10 mouse cellular contexts compared by ENCODE assay signal in genomic region chr12:112667619-112668297, GRCm38 (mm10). TPM values are rescaled to one million over a fixed set of nuclear protein-coding genes. Genes with fewer than 3 reads are reported as not detected.
DNase-seq lines count a peak whose midpoint lies in the region; ATAC-seq and TF ChIP-seq lines count a peak whose summit lies in the region.
"Had no signal": no experiment of that assay in that cellular context is flagged by ENCODE, and none has a peak within 500 bp of the region (broad histone marks: within the 10 kb centered on the region; RNA-seq: fewer than 3 reads in every experiment).

No protein-coding gene starts in this region.

- no peaks in the 10 kb centered on the region for H3K27me3 ChIP-seq in heart, embryonic 16.5 days (ENCODE audit: control insufficient read depth, insufficient read depth, low read length)
- H3K27me3 ChIP-seq in thymus, adult 2 months (ENCODE audit: control insufficient read depth, insufficient read depth, low read length) = no peaks in the 10 kb centered on the region
- H3K27me3 ChIP-seq: CH12.LX had no signal

- peaks cover 100% of the 10 kb centered on the region for H3K79me2 ChIP-seq in macrophage (ENCODE audit: inconsistent target)

- DNase-seq in gastrocnemius, adult 18-20 months (ENCODE audit: low spot score) = peak; percentile 58
- DNase-seq in gastrocnemius, postnatal 14 days = no peak
- DNase-seq in adrenal gland, postnatal 25 days = peak; percentile 56
- DNase-seq in frontal cortex, postnatal 25 days (ENCODE audit: low spot score in 2 of 2) = no peak
- no peak for DNase-seq in urinary bladder, adult 18-20 months (ENCODE audit: low spot score in 2 of 2)
- DNase-seq in thymus, adult 2 months = no peak

- H3K27ac ChIP-seq in heart, embryonic 16.5 days (ENCODE audit: low read length) = peak overlapping the region; percentile 52
- peak overlapping the region; percentile 60 for H3K27ac ChIP-seq in macrophage
- no peak overlapping the region for H3K27ac ChIP-seq in thymus, adult 2 months (ENCODE audit: control insufficient read depth, insufficient read depth, low read length)
- H3K27ac ChIP-seq: liver, embryonic 14.5 days had no signal

- no peak for TF ChIP-seq CTCF in thymus, adult 2 months (IDR thresholded peaks at IDR 0.05; ENCODE audit: borderline replicate concordance, control insufficient read depth, extremely low read depth, insufficient read depth, low read length, poor library complexity)

- H3K36me3 ChIP-seq in heart, embryonic 16.5 days (ENCODE audit: control insufficient read depth, insufficient read depth) = peaks cover 26% of the 10 kb centered on the region
- H3K36me3 ChIP-seq in macrophage (ENCODE audit: inconsistent target) = peaks cover 16% of the 10 kb centered on the region; the same call in 1 of the 2 replicates
- H3K36me3 ChIP-seq in thymus, adult 2 months (ENCODE audit: control insufficient read depth, insufficient read depth, low read length) = peaks cover 40% of the 10 kb centered on the region

- H3K9me3 ChIP-seq in heart, embryonic 16.5 days (replicated peaks; ENCODE audit: control insufficient read depth, low read length) = no peaks in the 10 kb centered on the region

- WGBS in heart, embryonic 16.5 days = 54% methylated on average over 10 of the region's 10 CpGs
- 28% methylated on average over 10 of the region's 10 CpGs for WGBS in macrophage (ENCODE audit: missing documents)
- WGBS in thymus, adult 2 months = 88% methylated on average over 10 of the region's 10 CpGs

- H3K9ac ChIP-seq in heart, embryonic 16.5 days (ENCODE audit: low read length) = peak overlapping the region; percentile 32; the same call in 1 of the 2 replicates
- H3K9ac ChIP-seq: liver, embryonic 14.5 days had no signal

- intact Hi-C loops in gastrocnemius, postnatal 14 days (cut with DNase I; ENCODE audit: low total_unique reads) = no loop called here

- no peak overlapping the region for H3K4me2 ChIP-seq in heart, embryonic 16.5 days (ENCODE audit: low read depth, low read length)

- ATAC-seq in heart, embryonic 16.5 days (replicated peaks; ENCODE audit: extremely low read depth, insufficient read depth, low FRiP score) = no peak

- no peak for TF ChIP-seq POLR2A in thymus, adult 2 months (IDR thresholded peaks at IDR 0.05; ENCODE audit: control insufficient read depth, extremely low read depth, insufficient read depth, low read length, poor library complexity)

- no peak overlapping the region for H3K4me3 ChIP-seq in heart, embryonic 16.5 days (ENCODE audit: low read length)
- no peak overlapping the region; the same call in 1 of the 2 replicates for H3K4me3 ChIP-seq in macrophage (ENCODE audit: inconsistent target)
- no peak overlapping the region for H3K4me3 ChIP-seq in thymus, adult 2 months (ENCODE audit: control insufficient read depth, insufficient read depth, low read length)

- H3K4me1 ChIP-seq in heart, embryonic 16.5 days (ENCODE audit: control insufficient read depth, insufficient read depth, low read length) = peaks cover 97% of the 10 kb centered on the region
- H3K4me1 ChIP-seq in thymus, adult 2 months (replicated peaks; ENCODE audit: control insufficient read depth, insufficient read depth, low read length) = peaks cover 11% of the 10 kb centered on the region

RNA-seq across cellular contexts. Expression of gene Akt1, which starts 6.9 kb away (rescaled TPM):
- total RNA-seq in gastrocnemius, adult 18-20 months (2021) = 10 to 100 TPM; 44.7 to 49.5 TPM
- 10 to 100 TPM; 78.3 to 89.4 TPM for total RNA-seq in gastrocnemius, postnatal 14 days (2021)
- total RNA-seq in adrenal gland, postnatal 25 days (2021) = 395 and 413 TPM in 2 replicates
- 51.4 and 56.7 TPM in 2 replicates for polyA plus RNA-seq in heart, embryonic 16.5 days (2015; fragmentation: Nextera tagmentation; extraction: Ambion mirVana)
- total RNA-seq in macrophage (2018; cell fraction: chromatin; rRNA removed) = 100 to 1,000 TPM in 20 of 26 experiments, 10 to 100 TPM in 6; 46.0 to 331 (median 122) TPM
- 100 to 1,000 TPM in 25 of 26 experiments, 10 to 100 TPM in 1; 98.0 to 240 (median 160) TPM for total RNA-seq in macrophage (2018; cell fraction: cytosol; rRNA removed)
- 100 to 1,000 TPM in 16 of 26 experiments, 10 to 100 TPM in 10; 69.7 to 196 (median 103) TPM for total RNA-seq in macrophage (2018; cell fraction: nucleus; rRNA removed)
- polyA plus RNA-seq in macrophage (2018) = 174 to 203 TPM (median 184 TPM) in 3 replicates
- polyA plus RNA-seq in thymus, adult 2 months (2012; rRNA removed) = 220 and 229 TPM in 2 replicates

RNA-seq across cellular contexts. Expression of gene Zbtb42, which starts 10.9 kb away (rescaled TPM):
- under 1 TPM; 0.59 to 0.90 TPM for total RNA-seq in gastrocnemius, adult 18-20 months (2021)
- 1 to 10 TPM; 1.3 to 2.1 TPM for total RNA-seq in gastrocnemius, postnatal 14 days (2021)
- 7.9 and 12.8 TPM in 2 replicates for total RNA-seq in adrenal gland, postnatal 25 days (2021)
- 4.9 and 6.9 TPM in 2 replicates for polyA plus RNA-seq in heart, embryonic 16.5 days (2015; fragmentation: Nextera tagmentation; extraction: Ambion mirVana)
- total RNA-seq in macrophage (2018; cell fraction: chromatin; rRNA removed) = 1 to 10 TPM in 19 of 26 experiments, under 1 TPM in 6, not detected in 1; 0.33 to 9.8 (median 1.9) TPM
- 10 to 100 TPM in 1 of 26 experiments, 1 to 10 TPM in 25; 1.1 to 13.8 (median 3.6) TPM for total RNA-seq in macrophage (2018; cell fraction: cytosol; rRNA removed)
- total RNA-seq in macrophage (2018; cell fraction: nucleus; rRNA removed) = 10 to 100 TPM in 2 of 26 experiments, 1 to 10 TPM in 24; 1.0 to 13.1 (median 3.1) TPM
- 3.2 to 4.7 TPM (median 3.5 TPM) in 3 replicates for polyA plus RNA-seq in macrophage (2018)
- 15.9 and 17.8 TPM in 2 replicates for polyA plus RNA-seq in thymus, adult 2 months (2012; rRNA removed)

RNA-seq across cellular contexts. Expression of gene Siva1, which starts 23.3 kb away (rescaled TPM):
- total RNA-seq in gastrocnemius, adult 18-20 months (2021) = 10 to 100 TPM; 21.6 to 22.7 TPM
- 10 to 100 TPM; 16.9 to 18.7 TPM for total RNA-seq in gastrocnemius, postnatal 14 days (2021)
- 34.8 and 46.0 TPM in 2 replicates for total RNA-seq in adrenal gland, postnatal 25 days (2021)
- polyA plus RNA-seq in heart, embryonic 16.5 days (2015; fragmentation: Nextera tagmentation; extraction: Ambion mirVana) = 117 and 139 TPM in 2 replicates
- total RNA-seq in macrophage (2018; cell fraction: chromatin; rRNA removed) = 10 to 100 TPM in 9 of 26 experiments, 1 to 10 TPM in 16, not detected in 1; 1.1 to 26.5 (median 6.5) TPM
- 10 to 100 TPM; 12.1 to 26.8 (median 20.1) TPM for total RNA-seq in macrophage (2018; cell fraction: cytosol; rRNA removed)
- 10 to 100 TPM in 11 of 26 experiments, 1 to 10 TPM in 15; 2.3 to 45.8 (median 8.3) TPM for total RNA-seq in macrophage (2018; cell fraction: nucleus; rRNA removed)
- polyA plus RNA-seq in macrophage (2018) = 5.6 to 43.8 TPM (median 19.5 TPM) in 3 replicates
- 131 and 134 TPM in 2 replicates for polyA plus RNA-seq in thymus, adult 2 months (2012; rRNA removed)

RNA-seq across cellular contexts. Expression of gene Adssl1, which starts 47.9 kb away (rescaled TPM):
- total RNA-seq in gastrocnemius, adult 18-20 months (2021) = 1,000 to 10,000 TPM in 1 of 2 experiments, 100 to 1,000 TPM in 1; 975 to 1,075 TPM
- total RNA-seq in gastrocnemius, postnatal 14 days (2021) = 100 to 1,000 TPM; 462 to 471 TPM
- 17.8 and 21.0 TPM in 2 replicates for total RNA-seq in adrenal gland, postnatal 25 days (2021)
- polyA plus RNA-seq in heart, embryonic 16.5 days (2015; fragmentation: Nextera tagmentation; extraction: Ambion mirVana) = 108 and 118 TPM in 2 replicates
- 10 to 100 TPM in 13 of 26 experiments, 1 to 10 TPM in 13; 2.6 to 59.5 (median 10.7) TPM for total RNA-seq in macrophage (2018; cell fraction: chromatin; rRNA removed)
- total RNA-seq in macrophage (2018; cell fraction: cytosol; rRNA removed) = 10 to 100 TPM in 25 of 26 experiments, 1 to 10 TPM in 1; 9.8 to 60.0 (median 28.1) TPM
- total RNA-seq in macrophage (2018; cell fraction: nucleus; rRNA removed) = 10 to 100 TPM in 14 of 26 experiments, 1 to 10 TPM in 12; 5.0 to 69.9 (median 11.8) TPM
- polyA plus RNA-seq in macrophage (2018) = 33.0 to 157 TPM (median 71.6 TPM) in 3 replicates
- polyA plus RNA-seq in thymus, adult 2 months (2012; rRNA removed) = 10.9 and 14.2 TPM in 2 replicates

RNA-seq across cellular contexts. Expression of gene Cep170b, which starts 52.5 kb away (rescaled TPM):
- 10 to 100 TPM in 1 of 2 experiments, 1 to 10 TPM in 1; 9.0 to 12.8 TPM for total RNA-seq in gastrocnemius, adult 18-20 months (2021)
- 10 to 100 TPM; 10.9 to 14.4 TPM for total RNA-seq in gastrocnemius, postnatal 14 days (2021)
- 42.4 and 58.1 TPM in 2 replicates for total RNA-seq in adrenal gland, postnatal 25 days (2021)
- polyA plus RNA-seq in heart, embryonic 16.5 days (2015; fragmentation: Nextera tagmentation; extraction: Ambion mirVana) = 4.3 and 5.1 TPM in 2 replicates
- 10 to 100 TPM in 11 of 26 experiments, 1 to 10 TPM in 15; 1.3 to 34.8 (median 7.2) TPM for total RNA-seq in macrophage (2018; cell fraction: chromatin; rRNA removed)
- total RNA-seq in macrophage (2018; cell fraction: cytosol; rRNA removed) = 10 to 100 TPM in 1 of 26 experiments, 1 to 10 TPM in 25; 2.0 to 10.2 (median 6.0) TPM
- 10 to 100 TPM in 6 of 26 experiments, 1 to 10 TPM in 20; 2.8 to 17.8 (median 7.1) TPM for total RNA-seq in macrophage (2018; cell fraction: nucleus; rRNA removed)
- polyA plus RNA-seq in macrophage (2018) = 3.1 to 9.1 TPM (median 4.7 TPM) in 3 replicates
- 21.1 and 22.8 TPM in 2 replicates for polyA plus RNA-seq in thymus, adult 2 months (2012; rRNA removed)

Comparison
In these comparisons a context has a peak if more than half of its experiments do, and no peak if none do; other contexts are left out.
1. DNase-seq: peak in gastrocnemius, adult 18-20 months (single experiment) and adrenal gland, postnatal 25 days (single experiment); none in gastrocnemius, postnatal 14 days (single experiment), frontal cortex, postnatal 25 days (0 of 2), urinary bladder, adult 18-20 months (0 of 2) and thymus, adult 2 months (single experiment).